Mouse (Mus musculus): ENCODE data around the gene Gm11077.

Gm11077 gene

DNA sequence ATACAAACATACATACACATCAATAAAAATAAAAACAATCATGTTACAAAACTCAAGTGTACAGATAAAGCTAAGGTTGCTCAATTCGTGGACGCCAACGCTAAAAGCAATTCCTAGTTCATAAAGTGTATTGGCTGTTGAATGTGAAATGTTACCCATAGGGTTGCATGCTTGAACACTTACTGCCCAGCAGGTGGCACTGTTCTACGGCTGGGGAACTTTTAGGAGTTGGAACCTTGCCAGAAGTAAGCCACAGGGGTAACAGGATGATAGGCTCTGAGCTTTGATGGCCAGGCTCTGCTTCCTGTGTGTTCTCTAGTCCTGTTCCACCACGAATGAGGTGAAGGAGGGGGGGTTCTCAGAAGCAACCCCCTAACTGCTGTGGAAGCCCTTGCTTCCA lies at the start of gene Gm11077:
Gene Gm11077, plus strand, starts transcription at position 13 of the 400 bp plus-strand sequence.
- DNase-seq (ENCODE audit: low read depth), result no peak

DNA sequence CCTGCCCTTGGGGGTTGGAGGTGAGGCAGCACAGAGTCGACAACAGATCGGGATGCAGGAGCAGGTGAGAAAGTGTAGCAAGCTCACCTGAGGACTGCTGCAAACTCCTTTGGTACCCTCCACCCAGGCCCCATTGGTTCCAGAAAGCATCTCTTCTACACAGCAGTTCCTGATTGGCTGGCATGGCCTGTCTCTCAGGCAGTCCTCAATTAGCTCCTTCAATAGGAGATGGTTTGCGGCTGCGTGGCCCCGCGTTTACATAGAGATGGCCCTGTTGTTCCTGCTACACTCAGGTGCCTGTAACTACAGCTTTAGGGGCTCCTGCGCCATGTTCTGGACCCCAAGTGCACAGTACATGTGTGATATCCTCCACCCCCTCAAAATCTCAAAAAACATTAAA lies 48.4 kb upstream of the Gm11077 start:
- no peak for DNase-seq (ENCODE audit: low read depth)

DNA sequence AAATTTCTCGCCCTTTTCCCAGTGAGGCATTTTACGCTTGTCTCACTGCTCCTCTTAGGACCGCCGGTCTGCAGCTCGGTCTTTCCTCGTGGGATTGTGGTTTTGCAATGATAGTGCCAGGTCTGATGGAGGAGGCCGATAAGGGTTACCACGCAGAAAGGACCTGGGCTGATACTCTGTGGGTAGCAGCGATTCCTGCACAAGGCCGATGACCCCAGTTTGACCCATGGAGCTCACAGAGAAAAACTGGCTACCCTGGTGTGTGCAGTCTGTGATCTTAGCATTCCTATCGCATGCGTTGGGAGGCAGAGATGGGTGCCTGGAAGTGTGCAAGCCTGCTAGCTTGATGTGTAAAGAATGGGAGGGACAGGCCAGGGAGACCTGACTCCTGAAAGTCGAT lies 46.3 kb upstream of the Gm11077 start:
- no peak for DNase-seq (ENCODE audit: low read depth)

- no peak for DNase-seq (ENCODE audit: low read depth)
Observed at GRCm38 (mm10) chr6:140684403-140684802, 44.7 kb upstream of the Gm11077 start.

DNA sequence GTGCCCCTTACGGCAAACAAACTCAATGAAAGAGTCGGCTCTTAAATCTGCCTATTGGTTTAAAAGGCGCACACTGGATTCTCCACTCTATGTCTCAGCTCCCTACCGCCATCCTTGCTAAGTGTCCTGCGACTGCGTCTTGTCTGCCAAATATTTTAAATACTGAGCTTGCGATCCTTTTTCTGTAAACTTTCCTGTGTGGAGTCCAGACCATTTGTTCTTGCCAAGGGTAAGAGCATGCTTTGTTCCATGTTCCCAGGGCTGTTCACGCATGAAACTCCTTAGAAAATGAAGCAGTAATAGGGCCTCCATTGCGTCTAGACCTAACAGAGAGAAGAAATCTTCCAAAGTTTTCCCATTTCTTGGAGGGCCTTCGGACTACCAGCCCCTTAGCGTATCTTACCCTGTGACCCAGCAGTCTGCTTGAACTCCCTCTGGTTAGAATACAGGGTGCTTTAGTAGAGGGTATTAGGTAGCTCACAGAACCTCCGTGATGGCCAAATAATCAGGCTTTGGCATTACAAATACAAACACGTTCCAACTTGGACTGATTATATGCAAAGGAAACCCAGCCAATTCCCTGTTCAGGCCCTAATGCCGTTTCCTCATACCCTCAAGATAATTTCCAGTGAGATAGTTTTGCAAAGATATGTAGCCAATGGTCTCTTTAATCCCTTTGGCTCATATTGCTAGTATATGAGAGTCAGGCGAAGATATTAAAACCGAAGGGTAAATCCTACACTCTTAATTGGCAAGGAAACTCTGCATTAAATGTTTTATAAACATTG lies 39.3 kb upstream of the Gm11077 start:
- DNase-seq (ENCODE audit: low read depth), result no peak

DNA sequence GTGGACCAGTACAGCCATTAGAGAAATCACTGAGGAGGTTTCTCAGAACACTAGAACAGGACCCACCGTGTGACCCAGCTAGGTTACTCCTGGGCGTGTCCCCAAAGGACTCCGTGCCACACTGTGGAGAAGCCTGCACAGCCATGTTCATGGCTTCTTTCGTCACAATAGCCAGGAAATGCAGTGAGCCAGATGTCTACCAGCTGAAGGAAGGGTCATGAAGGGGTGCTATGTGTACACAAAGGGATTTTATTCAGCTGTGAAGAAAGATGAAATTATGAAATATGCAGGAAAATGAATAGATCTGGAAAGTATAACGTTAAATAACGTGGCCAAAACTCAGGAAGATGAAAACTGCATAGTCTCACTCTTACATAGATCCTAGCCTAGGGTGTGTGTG lies 36.9 kb upstream of the Gm11077 start:
- DNase-seq (ENCODE audit: low read depth), result no peak

- no peak for DNase-seq (ENCODE audit: low read depth)
Observed at GRCm38 (mm10) chr6:140696192-140696879, 32.7 kb upstream of the Gm11077 start.

- no peak for DNase-seq (ENCODE audit: low read depth)
Observed at GRCm38 (mm10) chr6:140697994-140698393, 31.1 kb upstream of the Gm11077 start.

DNA sequence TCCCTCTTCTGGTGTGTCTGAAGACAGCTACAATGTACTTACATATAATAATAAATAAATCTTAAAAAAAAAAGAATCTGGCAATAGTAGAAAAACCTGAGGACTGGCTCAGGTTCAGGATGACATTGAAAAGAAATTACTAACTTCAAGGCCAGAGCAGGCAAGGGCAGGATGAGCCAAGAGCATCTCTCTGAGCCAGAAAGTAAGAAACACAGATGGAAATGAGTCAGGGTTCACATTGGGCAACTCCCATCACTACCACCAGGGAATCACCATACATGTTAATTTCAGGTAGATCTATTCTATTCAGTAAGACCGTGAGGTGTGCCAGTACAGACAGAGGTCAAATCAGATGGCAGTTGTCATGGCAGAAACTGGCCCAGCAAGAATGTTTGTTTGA lies 30.5 kb upstream of the Gm11077 start:
- DNase-seq (ENCODE audit: low read depth), result no peak

- no peak for DNase-seq (ENCODE audit: low read depth)
Observed at GRCm38 (mm10) chr6:140701259-140701658, 27.8 kb upstream of the Gm11077 start.

DNA sequence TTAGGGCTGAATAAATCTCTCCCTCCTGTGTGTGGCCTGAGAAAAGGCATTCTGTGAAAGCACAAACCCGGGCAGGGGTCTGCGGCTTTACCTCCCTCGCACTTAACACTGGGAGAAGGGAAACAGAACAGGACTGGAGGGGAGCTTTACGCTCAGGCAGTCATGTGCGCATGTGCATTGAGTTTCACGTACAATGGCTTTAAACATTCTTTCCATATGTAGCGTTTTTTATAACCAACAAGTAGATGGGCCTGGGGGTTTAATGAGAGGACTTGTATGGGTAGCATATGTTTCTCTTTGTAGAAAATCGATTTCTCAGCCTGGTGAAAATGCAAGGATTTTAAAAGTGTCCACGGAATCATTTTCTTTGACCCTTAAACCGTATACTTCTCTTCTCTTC lies 24.0 kb upstream of the Gm11077 start:
- no peak for DNase-seq (ENCODE audit: low read depth)

- DNase-seq (ENCODE audit: low read depth), result no peak
Observed at GRCm38 (mm10) chr6:140706056-140706455, 23.0 kb upstream of the Gm11077 start.

- DNase-seq (ENCODE audit: low read depth), result no peak
Observed at GRCm38 (mm10) chr6:140708059-140708458, 21.0 kb upstream of the Gm11077 start.

DNA sequence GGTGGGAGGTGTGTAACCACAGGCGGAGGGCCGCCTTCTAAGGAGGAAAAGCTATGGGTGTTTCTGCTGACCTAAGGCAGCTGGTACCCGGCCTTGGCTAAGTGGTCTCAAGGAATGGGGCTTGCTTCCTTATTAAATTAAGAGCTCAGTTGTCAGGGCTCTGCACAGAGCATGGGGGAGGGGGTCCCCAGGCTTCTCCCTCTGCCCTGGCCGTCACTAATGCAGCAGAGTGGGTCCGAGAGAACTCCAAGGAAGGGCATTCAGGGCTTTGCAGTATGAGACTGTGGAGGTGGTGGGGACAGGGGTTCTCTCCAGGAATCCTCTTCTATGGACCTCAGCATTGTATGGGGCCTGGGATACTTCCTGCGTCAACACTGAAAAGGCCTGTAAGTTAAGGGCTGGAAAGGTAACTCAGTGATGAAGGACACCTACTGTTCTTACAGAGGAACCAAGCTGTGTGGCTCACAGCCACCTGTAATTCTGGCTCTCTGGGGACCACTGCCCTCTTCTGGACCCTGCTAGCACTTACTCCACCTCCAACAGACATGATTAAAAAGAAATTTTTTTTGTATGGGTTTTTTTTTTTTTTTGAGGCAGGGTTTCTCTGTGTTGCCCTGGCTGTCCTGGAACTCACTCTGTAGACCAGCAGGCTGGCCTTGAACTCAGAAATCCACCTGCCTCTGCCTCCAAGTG lies 19.5 kb upstream of the Gm11077 start:
- DNase-seq (ENCODE audit: low read depth), result no peak

DNA sequence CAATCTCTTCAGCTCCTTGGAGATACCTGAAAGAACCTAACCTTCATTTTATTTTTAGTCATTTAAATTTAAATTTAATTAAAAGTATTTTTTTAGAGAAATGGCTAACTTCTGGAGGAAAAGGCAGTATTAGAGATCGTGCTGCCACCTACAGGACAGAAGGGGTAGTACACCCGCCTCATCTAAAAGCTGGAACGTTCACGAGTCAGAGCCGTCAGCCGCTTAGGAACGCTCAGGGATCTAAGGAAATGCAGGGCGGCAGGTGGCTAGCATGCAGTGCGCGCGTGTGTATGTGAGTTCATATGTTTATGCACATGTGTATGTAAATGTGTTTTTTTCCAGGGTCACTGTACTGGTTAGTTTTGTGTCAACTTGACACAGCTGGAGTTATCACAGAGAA lies 16.3 kb upstream of the Gm11077 start:
- DNase-seq (ENCODE audit: low read depth), result peak; percentile 36

GRCm38 (mm10) chr6:140714905-140715365 lies 14.1 kb upstream of the Gm11077 start:
- peak; percentile 42 for DNase-seq (ENCODE audit: low read depth)

DNA sequence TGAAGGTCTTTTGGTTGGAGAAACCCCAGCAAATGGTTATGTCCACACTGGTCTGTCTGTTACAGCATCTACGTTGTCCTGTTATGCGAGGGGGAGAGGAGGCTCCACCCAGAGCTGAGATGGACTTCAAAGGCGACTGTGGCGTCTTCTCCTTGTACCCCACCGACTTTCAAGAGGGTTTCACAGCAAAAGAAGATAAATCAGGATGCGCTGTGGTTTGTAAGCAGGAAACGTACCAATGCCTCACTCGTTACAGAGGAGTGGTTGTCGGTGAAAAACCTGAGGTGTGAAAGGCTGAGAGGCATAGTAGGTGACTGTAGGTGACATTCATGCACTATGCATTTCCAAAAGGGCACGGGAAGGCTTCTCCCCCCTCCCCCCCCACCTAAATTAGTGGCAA lies 7.0 kb upstream of the Gm11077 start:
- DNase-seq (ENCODE audit: low read depth), result no peak

GRCm38 (mm10) chr6:140730669-140731401 lies 1.8 kb downstream of the Gm11077 start:
- DNase-seq (ENCODE audit: low read depth), result no peak

DNA sequence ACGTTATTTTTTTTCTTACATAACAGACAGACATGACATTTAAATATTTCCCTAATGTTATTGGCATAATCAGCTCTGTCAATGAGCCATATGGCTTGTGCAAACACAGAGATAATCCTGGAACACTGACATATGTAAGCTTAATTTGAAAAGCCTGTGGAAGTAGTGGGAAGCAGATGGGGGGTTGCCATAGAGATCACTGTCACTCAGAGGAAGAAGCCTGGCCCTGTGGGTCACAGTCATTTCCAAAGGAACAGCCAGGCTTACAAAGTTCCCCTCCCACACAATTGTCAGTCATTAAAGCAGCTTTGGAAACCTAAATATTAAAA lies 2.3 kb downstream of the Gm11077 start:
- DNase-seq (ENCODE audit: low read depth), result no peak

- no peak for DNase-seq (ENCODE audit: low read depth)
Observed at GRCm38 (mm10) chr6:140732971-140733640, 4.0 kb downstream of the Gm11077 start.

DNA sequence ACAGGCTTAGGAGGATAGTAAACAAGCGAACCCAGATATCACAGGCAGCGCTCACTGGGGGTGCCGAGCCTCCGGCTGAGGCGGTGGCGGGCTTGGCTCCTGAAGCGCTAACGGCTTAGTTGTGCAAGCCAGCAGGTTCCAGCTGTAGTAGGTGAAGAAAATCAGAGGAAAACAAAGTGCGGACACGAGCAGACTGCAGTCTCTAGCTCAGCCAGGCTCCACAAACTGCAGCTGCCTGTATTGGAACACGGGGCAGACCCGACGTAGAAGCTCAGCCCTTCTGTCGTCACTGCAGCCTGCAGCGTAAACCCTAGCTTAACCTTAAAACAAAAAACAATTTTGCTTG lies 4.5 kb downstream of the Gm11077 start:
- DNase-seq (ENCODE audit: low read depth), result no peak

DNA sequence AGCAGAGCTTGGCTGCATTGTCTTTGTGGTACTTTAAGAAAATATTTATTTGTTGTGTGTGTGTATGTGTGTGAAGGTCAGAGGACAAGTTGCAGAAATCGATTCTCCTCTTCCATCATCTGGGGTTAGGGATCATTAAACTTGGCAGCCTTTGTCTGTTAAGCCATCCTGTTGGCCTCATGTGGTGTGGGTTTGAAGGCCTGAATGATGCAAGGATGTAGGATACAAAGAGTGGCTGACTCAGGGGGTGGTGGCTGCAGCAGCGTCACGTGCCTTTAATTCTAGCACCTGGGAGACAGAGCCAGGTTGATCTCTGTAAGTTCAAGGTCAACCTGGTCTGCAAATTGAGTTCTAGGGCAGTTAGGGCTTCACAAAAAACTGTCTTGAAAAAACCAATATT lies 16.5 kb downstream of the Gm11077 start:
- no peak for DNase-seq (ENCODE audit: low read depth)

Data from c-Kit-positive CD71-negative TER-119-negative erythroid progenitor cells, embryonic 14.5 days (primary cell).